Mouse (Mus musculus): ENCODE results near the gene Pih1d1. TPM values are rescaled to one million over a fixed set of nuclear protein-coding genes. Genes with fewer than 3 reads are reported as not detected.

Gene Pih1d1
- polyA plus RNA-seq, 1 experiment: 6.2 TPM

DNA sequence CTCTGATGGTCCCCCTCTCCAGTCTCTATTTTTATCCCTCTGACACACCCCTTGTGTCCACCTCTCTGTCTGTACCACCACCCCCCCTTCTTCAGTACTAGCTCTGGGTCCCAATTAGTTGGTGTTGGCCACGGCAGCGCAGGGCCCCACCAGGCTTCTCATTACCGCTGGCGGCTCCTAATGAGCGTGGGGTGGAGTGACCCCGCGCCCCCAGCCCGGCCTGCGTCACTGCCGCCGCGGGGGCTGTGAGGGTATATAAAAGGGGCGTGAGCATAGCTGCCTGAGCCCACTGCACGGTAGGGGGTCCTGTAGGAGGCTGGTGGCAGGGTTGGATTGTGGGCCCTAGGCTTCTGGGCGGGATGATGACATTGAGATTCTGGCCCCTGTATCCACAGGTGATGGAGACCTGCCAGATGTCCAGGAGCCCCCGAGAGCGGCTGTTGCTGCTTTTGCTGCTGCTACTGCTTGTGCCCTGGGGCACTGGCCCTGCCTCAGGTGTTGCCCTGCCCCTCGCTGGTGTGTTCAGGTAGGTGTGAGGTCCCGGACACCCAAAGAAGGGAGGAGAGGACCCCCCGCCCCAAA, 26.9 kb downstream of the Pih1d1 start, which contains the start of gene Pth2:
Pth2 (plus strand) TSS at position 100 of the 582 bp plus-strand sequence.
- Histone ChIP-seq H3K27me3 (ENCODE audit: control insufficient read depth) (peaks cover 100% of the 10 kb centered on the region), H3K9me3 (ENCODE audit: control insufficient read depth, low read length) (peaks cover 2% of the 10 kb centered on the region; the same call in 1 of the 2 replicates), H3K36me3 (ENCODE audit: control insufficient read depth) (no peaks in the 10 kb centered on the region), H3K4me3 (replicated peaks) (peak within 1 kb of the TSS; percentile 53), H3K4me1 (ENCODE audit: control insufficient read depth) (peaks cover 21% of the 10 kb centered on the region)
- TF ChIP-seq GATA1 (IDR thresholded peaks at IDR 0.05; ENCODE audit: low read length): no peak
- TF ChIP-seq TAL1 (IDR thresholded peaks at IDR 0.05; ENCODE audit: low read length): no peak

DNA sequence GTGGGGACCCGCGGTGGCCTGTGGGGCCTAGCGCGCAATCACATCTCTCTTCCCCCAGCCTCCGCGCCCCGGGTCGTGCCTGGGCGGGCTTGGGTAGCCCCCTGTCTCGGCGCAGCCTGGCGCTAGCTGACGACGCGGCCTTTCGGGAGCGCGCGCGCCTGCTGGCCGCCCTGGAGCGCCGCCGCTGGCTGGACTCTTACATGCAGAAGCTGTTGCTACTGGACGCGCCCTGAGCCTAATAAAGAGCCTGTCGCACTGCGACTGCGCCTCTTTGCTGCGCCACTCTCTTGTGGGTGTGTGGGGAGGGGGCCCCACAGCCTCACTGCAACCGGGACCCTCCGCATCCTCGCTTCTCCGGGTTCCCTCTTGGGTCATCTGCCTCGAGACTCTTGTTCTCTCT, 27.4 kb downstream of the Pih1d1 start:
- peaks cover 100% of the 10 kb centered on the region for H3K27me3 ChIP-seq (ENCODE audit: control insufficient read depth)
- H3K9me3 ChIP-seq (ENCODE audit: control insufficient read depth, low read length): peaks cover 2% of the 10 kb centered on the region; the same call in 1 of the 2 replicates
- H3K36me3 ChIP-seq (ENCODE audit: control insufficient read depth): no peaks in the 10 kb centered on the region
- TF ChIP-seq GATA1 (IDR thresholded peaks at IDR 0.05; ENCODE audit: low read length): no peak
- no peak for TF ChIP-seq TAL1 (IDR thresholded peaks at IDR 0.05; ENCODE audit: low read length)
- peak overlapping the region; percentile 53 for H3K4me3 ChIP-seq (replicated peaks)
- peaks cover 21% of the 10 kb centered on the region for H3K4me1 ChIP-seq (ENCODE audit: control insufficient read depth)

DNA sequence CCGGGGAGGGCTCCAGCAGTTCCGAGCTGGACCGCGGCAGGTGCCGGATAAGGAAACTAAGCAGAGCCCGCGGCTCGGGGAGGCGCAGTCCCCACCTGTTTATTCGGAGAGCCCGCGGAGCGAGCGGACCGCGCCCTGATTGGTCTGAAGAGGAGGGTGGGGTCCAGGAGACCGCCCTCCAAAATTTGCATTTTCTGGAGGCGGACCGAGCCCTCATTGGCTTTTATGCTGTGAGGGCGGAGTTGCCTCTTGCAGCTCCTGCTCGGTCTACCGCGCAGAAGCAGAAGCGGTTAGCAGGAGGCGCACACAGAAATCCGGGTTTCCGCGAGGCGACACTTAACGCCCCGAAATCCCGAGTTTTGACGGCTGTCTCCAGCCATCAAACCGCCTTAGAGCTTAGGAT, 28.1 kb downstream of the Pih1d1 start:
- H3K36me3 ChIP-seq (ENCODE audit: control insufficient read depth): no peaks in the 10 kb centered on the region
- H3K4me3 ChIP-seq (replicated peaks): peak overlapping the region; percentile 53
- peaks cover 21% of the 10 kb centered on the region for H3K4me1 ChIP-seq (ENCODE audit: control insufficient read depth)
- peaks cover 100% of the 10 kb centered on the region for H3K27me3 ChIP-seq (ENCODE audit: control insufficient read depth)
- peaks cover 2% of the 10 kb centered on the region; the same call in 1 of the 2 replicates for H3K9me3 ChIP-seq (ENCODE audit: control insufficient read depth, low read length)
- TF ChIP-seq GATA1 (IDR thresholded peaks at IDR 0.05; ENCODE audit: low read length) (no peak), TAL1 (IDR thresholded peaks at IDR 0.05; ENCODE audit: low read length) (no peak)

DNA sequence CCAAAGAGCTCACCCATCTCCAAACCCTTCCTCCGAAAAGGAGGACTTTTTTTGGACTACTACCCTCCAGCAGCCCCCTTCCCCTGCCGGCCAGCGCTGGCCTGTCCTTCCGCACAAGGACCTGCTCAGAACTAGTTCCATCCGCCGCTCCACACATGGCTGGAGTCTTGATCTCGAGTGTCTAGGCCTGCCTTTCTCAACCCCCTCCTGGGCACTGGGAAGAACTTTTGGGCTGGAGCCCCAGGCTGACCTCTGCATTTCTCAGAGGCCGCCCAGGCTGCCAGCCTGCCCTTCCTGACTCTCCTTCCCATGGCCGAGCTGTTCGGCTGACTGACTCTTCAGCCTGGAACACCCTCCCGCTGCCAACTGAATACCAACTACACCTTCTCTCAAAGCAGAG, 28.5 kb downstream of the Pih1d1 start:
- TF ChIP-seq GATA1 (IDR thresholded peaks at IDR 0.05; ENCODE audit: low read length) (no peak), TAL1 (IDR thresholded peaks at IDR 0.05; ENCODE audit: low read length) (no peak)
- no peaks in the 10 kb centered on the region for H3K9me3 ChIP-seq (ENCODE audit: control insufficient read depth, low read length)
- peaks cover 97% of the 10 kb centered on the region for H3K27me3 ChIP-seq (ENCODE audit: control insufficient read depth)
- peaks cover 21% of the 10 kb centered on the region for H3K4me1 ChIP-seq (ENCODE audit: control insufficient read depth)
- H3K36me3 ChIP-seq (ENCODE audit: control insufficient read depth): no peaks in the 10 kb centered on the region
- peak overlapping the region; percentile 53 for H3K4me3 ChIP-seq (replicated peaks)

DNA sequence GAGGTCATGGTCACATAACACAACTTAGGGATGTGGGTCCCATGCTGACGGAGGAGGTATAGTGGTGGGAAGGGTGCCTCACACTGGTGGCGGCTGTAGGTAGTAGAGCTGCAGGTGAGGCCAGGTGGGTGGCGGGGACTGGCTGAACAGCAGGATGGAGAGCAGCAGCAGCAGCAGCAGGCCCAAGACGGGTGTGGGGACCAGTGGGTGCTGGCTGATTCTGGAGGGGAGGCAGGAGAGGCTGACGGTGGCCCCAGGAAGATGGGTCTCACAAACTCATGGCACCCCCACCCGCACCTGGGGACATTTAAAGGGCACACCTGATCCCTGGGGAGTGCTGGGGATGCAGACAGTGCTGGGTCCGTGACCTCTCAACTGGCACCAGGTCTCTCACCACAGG, 29.6 kb downstream of the Pih1d1 start:
- TF ChIP-seq TAL1 (IDR thresholded peaks at IDR 0.05; ENCODE audit: low read length) (no peak), GATA1 (IDR thresholded peaks at IDR 0.05; ENCODE audit: low read length) (no peak)
- Histone ChIP-seq H3K4me1 (ENCODE audit: control insufficient read depth) (peaks cover 18% of the 10 kb centered on the region), H3K36me3 (ENCODE audit: control insufficient read depth) (no peaks in the 10 kb centered on the region), H3K9me3 (ENCODE audit: control insufficient read depth, low read length) (no peaks in the 10 kb centered on the region), H3K4me3 (replicated peaks) (no peak overlapping the region), H3K27me3 (ENCODE audit: control insufficient read depth) (peaks cover 96% of the 10 kb centered on the region)

DNA sequence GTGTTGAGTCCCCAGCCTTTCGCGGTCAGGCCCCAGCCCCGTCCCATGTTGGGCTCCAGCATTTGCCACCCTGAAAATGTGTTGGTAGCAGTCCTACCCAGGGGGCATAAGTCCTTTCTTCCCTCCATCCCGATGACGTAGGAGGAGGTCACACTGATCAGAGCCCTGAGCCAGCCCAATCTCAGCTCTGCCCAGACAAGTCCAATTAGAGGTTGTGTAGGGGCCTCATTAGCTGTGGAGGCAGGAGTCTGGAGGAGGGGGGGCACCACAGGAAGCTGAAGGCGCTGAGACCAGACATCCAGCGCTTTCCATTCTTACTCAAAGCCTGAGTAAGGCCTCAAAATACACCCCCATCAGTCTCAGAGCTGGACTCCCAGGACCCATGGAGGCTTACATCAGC, 31.8 kb downstream of the Pih1d1 start:
- peaks cover 18% of the 10 kb centered on the region for H3K4me1 ChIP-seq (ENCODE audit: control insufficient read depth)
- H3K36me3 ChIP-seq (ENCODE audit: control insufficient read depth): no peaks in the 10 kb centered on the region
- TF ChIP-seq GATA1 (IDR thresholded peaks at IDR 0.05; ENCODE audit: low read length): no peak
- TF ChIP-seq TAL1 (IDR thresholded peaks at IDR 0.05; ENCODE audit: low read length): no peak
- peaks cover 95% of the 10 kb centered on the region for H3K27me3 ChIP-seq (ENCODE audit: control insufficient read depth)
- no peak overlapping the region for H3K4me3 ChIP-seq (replicated peaks)
- H3K9me3 ChIP-seq (ENCODE audit: control insufficient read depth, low read length): no peaks in the 10 kb centered on the region

DNA sequence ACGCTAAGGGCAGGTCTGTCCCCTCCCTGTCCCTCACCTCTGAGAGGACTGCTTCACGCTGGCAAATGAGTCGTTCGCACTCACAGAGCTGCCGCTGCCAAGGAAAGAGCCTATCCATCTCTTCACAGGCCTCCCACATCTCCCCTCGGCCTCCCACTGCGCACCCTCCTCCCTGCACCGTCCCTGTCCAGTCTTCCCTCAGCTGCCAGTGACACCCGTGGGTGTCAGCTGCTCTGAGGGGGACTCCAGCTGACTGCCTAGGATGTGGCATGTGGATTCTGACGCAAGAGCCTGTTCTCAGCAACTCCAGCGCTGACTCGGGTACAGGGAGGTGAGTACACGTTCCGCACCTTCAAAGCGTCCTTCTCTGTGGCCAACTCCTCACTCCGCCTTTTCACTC, 35.5 kb downstream of the Pih1d1 start:
- no peak for TF ChIP-seq TAL1 (IDR thresholded peaks at IDR 0.05; ENCODE audit: low read length)
- no peak for TF ChIP-seq GATA1 (IDR thresholded peaks at IDR 0.05; ENCODE audit: low read length)
- H3K9me3 ChIP-seq (ENCODE audit: control insufficient read depth, low read length): no peaks in the 10 kb centered on the region
- H3K4me1 ChIP-seq (ENCODE audit: control insufficient read depth): no peaks in the 10 kb centered on the region
- no peaks in the 10 kb centered on the region for H3K36me3 ChIP-seq (ENCODE audit: control insufficient read depth)
- no peak overlapping the region for H3K4me3 ChIP-seq (replicated peaks)
- H3K27me3 ChIP-seq (ENCODE audit: control insufficient read depth): peaks cover 77% of the 10 kb centered on the region

DNA sequence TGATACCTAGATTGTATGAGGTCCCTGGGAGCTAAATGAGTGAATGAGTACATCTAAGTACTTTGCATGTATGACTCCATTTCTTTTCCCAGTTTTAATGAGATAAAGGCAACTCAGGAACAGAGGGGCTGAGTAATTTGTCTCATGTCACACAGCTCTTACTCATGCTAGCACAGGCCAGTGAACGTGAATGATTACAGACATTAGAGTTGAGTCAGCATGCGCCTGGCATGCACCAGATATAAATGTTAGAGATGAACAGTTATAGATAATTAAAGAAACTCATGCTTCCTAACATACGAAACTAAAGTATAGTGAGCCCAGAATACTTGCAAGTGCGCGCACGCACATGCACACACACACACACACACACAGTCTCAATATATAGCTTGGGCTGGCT, 36.1 kb downstream of the Pih1d1 start:
- Histone ChIP-seq H3K4me3 (replicated peaks) (no peak overlapping the region), H3K27me3 (ENCODE audit: control insufficient read depth) (peaks cover 71% of the 10 kb centered on the region), H3K36me3 (ENCODE audit: control insufficient read depth) (no peaks in the 10 kb centered on the region), H3K9me3 (ENCODE audit: control insufficient read depth, low read length) (no peaks in the 10 kb centered on the region), H3K4me1 (ENCODE audit: control insufficient read depth) (no peaks in the 10 kb centered on the region)
- no peak for TF ChIP-seq TAL1 (IDR thresholded peaks at IDR 0.05; ENCODE audit: low read length)

DNA sequence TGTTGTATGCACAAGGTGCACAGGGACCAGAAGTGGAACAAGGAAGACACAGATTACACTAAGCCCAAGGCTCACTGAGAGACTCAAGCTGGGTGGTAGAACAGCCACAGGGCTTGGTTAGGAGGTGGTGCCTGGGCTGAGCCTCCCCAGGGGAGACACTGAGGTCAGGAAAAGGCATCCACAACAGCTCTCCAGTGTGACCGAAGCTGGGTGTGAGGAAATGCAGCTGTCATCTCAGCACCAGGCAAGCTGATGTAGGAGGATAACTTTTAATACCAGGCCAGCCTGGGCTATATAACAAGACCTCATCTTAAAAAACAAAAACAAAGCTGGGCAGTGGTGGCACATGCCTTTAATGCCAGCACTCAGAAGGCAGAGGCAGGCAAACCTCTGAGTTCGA, 37.1 kb downstream of the Pih1d1 start:
- Histone ChIP-seq H3K9me3 (ENCODE audit: control insufficient read depth, low read length) (no peaks in the 10 kb centered on the region), H3K27me3 (ENCODE audit: control insufficient read depth) (peaks cover 61% of the 10 kb centered on the region), H3K36me3 (ENCODE audit: control insufficient read depth) (no peaks in the 10 kb centered on the region), H3K4me1 (ENCODE audit: control insufficient read depth) (no peaks in the 10 kb centered on the region), H3K4me3 (replicated peaks) (no peak overlapping the region)
- TF ChIP-seq TAL1 (IDR thresholded peaks at IDR 0.05; ENCODE audit: low read length) (no peak), GATA1 (IDR thresholded peaks at IDR 0.05; ENCODE audit: low read length) (no peak)
